Mouse (Mus musculus) right cerebral cortex, postnatal 10 days (tissue): Measurements from ENCODE around the gene Wars2.

Source experiments
- DNase-seq, 2 experiments: peaks; one replicate each; pipeline ENCODE4 v3.0.0; 2021; ENCODE audit warnings: low spot score in 2 of 2

Gene Wars2

DNA sequence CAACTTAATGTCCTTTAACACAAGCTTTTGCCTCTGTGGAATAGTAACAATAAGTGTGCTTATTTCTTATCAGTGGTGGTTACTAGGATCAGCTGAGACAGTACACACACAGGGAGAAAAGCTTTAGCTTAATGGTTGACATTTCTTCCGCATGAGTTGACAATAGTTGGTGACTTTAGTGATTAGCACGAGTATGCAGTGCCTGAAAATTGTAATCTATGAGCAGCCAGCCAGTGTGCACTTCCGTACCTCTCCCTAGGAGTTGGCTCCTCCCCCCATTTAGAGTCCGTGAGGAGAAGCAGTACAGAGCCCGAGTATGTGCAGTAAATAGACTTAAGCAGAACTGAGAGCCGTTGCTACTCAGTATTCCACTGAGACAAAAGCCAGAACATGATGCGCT, 123.8 kb downstream of the Wars2 start:
- DNase-seq: no peak

DNA sequence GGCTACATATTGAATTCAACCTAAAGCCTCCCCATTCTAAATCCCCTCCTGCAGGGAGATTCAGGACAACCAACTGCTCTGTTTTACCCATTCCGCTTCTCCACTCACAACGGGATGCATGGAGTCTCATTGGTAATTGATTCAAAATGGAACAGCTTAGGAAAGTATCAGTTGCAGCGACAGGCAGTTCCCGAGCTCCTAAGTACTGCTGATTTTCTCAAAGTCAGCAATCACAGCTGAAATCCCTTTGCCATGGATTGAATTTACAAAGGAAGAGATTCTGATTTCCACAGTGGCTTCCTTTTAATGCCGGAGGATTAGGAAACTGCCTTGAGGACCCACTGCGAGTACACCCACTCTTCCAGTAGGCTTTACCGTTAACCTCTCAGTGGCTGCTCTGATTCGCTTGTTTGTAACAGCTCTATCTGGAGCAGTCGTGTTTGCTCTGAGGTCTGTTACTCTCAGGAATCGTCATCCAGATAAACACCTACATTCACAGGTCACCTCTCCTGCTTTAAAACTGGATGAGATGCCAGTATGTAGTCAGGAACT, 126.0 kb downstream of the Wars2 start:
- no peak for DNase-seq

GRCm38 (mm10) chr3:99277973-99278580, 137.2 kb downstream of the Wars2 start:
- DNase-seq: no peak

DNA sequence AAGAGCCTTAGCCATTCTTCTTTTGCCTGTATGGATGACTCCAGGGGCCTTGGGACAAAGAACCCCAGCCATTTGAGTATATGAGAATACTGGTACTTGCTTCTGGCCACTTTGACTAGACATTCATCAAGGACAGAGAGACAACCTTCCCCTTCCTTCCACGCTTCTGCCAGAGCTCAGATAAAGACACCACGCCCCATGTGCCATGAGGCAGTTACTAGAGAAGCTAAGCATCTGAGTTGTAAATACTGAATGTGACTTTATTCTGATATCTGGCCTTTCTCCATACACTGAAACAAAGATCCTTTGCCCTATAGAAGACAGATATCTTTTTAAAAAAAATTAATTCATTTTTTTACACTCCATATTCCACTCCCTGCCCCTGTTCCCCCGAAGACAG, 138.8 kb downstream of the Wars2 start:
- DNase-seq: no peak

DNA sequence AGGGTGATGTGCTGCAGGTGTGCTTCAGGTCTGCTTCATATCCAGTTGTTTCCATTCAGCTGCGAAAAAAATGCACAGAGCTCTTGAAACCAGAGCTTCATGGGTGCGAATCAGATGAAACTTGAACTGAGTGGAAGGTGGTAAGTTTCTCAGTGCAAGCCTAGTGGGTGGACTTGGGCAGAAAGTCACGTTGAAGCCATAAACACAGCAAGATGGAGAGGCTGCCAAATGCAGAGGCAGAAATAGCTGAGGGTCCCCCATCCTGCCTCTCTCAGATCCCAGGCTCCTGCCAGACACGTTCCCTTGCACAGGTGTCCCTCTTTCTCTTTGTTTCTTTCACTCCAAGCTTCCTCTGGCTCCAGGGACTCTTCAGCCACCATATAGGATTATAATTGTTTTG, 140.6 kb downstream of the Wars2 start:
- DNase-seq: no peak

DNA sequence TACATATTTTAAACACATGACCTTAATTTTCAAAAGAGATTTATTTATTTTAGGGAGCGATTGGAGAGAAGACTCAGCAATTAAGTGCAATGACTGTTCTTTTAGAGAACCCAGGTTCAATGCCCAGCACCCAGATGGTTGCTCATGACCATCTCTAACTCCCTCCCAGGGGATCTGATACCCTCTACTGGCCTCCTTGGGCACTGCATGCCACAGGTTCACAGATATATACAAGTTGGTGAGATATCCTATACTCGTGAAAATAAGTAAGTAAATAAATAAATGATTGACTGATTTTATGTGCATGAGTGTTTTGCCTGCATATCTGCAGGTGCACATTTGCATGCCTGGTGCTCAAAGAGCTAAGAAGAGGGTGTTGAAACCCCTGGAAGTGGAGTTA, 147.4 kb downstream of the Wars2 start:
- no peak for DNase-seq
